Mouse (Mus musculus) cerebellum, postnatal 14 days (tissue): ENCODE measurements at regions not wholly inside any gene's neighbourhood (a gene's known extent, or its start where the extent isn't known, plus 50 kb on each side); places are given as distances from the start of the nearest gene placed in this dataset.

Experiments
- DNase-seq, 2 experiments: peaks; one replicate each; pipeline ENCODE4 v3.0.0; 2021; ENCODE audit warnings: mixed read lengths in 2 of 2

GRCm38 (mm10) chr7:123059718-123060337 lies 63.9 kb upstream of the Tnrc6a start:
- no peak for DNase-seq

DNA sequence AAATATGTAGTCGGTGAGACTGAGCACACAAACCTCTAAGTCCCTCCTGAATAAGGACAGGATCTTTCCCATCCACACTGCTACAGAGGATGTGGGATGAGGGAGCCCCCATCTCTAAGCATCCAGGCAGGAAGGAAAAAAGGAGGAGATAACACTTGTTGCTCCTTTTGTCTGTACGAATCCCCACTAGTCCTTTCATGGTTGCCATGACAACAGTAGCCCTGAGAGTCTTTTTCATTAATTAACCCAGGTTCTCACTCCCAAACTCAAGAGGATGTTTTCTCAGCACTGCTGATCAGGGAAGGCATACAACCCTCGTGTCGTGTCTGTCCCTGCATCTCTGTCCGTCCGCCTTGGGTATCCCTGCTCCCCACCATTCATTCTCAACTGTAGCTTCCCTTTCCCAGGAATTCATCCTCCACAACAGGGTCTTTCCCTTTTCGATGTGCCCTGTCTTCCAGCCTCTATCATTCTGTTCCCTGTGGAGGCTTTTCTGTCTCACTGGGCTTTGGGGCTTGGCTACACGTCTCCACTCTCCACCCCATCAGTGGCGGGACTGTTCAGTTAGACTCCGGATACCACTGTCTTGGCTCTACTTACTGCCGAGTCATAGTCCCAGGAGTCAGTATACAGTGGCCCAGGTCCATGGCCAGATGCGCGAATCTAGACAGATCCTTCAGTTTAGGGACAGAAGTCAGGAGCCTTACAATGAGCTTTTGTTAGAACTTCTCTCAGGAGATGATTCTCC lies 60.2 kb upstream of the Tnrc6a start:
- DNase-seq = no peak

DNA sequence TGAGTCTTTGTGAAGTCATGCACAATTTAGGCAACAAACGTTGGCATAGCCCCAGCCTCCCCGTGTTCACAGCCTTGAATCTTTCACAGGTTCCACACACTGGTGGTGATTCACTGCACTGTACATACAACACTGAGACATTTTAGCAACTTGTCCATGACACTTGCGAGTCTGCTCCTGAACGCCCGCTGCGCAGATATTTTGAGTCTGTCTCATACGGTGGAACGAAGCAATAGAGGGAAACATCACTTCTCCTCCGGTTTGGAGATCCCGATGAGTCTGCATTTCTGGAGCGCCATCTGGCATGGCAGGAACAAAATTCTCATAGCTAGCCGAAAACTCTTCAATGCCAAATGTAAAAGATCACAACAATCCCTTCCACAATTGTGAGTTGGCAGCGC lies 57.7 kb upstream of the Tnrc6a start:
- peak; percentile 62 to 68 for DNase-seq

DNA sequence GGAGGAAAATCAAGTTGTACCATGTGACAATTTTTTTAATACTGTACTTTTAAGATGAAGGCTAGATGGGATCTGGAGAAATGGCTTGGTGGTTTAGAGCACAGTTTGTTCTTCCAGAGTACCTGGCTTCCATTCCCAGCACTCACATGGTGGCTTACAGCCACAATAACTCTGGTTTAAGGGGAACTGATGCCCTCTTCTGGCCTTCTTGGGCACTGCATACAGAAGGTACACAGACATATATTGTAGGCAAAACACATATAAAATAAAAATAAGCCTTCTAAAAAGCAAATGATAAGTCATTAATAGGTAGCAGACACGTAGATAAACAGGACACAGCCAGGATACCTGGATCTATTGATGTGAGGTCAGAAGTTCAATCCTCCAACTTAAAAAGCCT lies 56.3 kb upstream of the Tnrc6a start:
- DNase-seq = peak in 1 of 2 experiments; percentile 31

DNA sequence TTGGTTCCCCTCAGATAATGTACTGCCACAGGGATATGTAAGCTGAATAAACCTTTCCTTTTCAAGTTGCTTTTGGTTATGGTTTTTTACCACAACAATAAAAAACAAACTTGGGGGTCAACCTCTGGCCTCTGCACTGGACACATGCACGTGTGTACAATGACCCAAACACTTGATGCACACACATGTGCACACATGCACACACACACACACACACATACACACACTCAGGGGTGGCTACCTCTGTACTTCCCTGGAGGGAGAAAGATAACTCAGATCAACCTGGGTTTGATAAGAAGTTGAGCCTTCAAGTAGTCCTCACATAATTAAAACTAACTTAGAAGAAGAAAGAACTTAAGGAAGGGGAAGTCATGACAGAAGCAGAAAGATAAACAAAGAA lies 55.4 kb upstream of the Tnrc6a start:
- DNase-seq = no peak

- DNase-seq = peak; percentile 41 to 65
Measured at GRCm38 (mm10) chr7:123068715-123069273, 54.9 kb upstream of the Tnrc6a start.

DNA sequence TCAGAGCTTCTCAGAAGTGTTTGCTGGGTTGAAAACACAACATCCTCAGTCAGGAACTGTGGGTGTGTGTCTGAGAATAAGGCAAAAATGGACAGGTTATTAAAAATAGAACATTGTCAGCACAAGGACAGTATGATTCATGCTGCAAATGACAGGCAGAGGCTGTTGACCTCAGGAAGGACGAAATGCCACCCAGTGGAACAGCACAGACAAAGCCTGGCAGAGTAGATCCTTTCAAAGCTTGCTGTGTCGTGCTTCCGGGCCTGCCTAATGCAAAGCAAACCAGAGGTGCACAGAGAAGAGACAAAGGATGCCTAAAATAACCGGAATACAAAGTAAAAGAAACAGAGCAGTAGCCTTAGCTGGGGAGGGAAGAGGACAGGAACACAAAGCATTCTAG lies 54.4 kb upstream of the Tnrc6a start:
- DNase-seq = no peak

GRCm38 (mm10) chr7:123070861-123071260 lies 52.8 kb upstream of the Tnrc6a start:
- DNase-seq = no peak
